In genomic region chr16:4417455-4417854, GRCm38 (mm10) we compare ENCODE assay signal across 9 mouse cellular contexts. TPM values are rescaled to one million over a fixed set of nuclear protein-coding genes. Genes with fewer than 3 reads are reported as not detected.
DNase-seq lines count a peak whose midpoint lies in the region; ATAC-seq and TF ChIP-seq lines count a peak whose summit lies in the region.
"Had no signal": no experiment of that assay in that cellular context is flagged by ENCODE, and none has a peak within 500 bp of the region (broad histone marks: within the 10 kb centered on the region; RNA-seq: fewer than 3 reads in every experiment).

No protein-coding gene starts in this region.

- H3K27ac ChIP-seq in kidney, postnatal 0 days, result no peak overlapping the region
- H3K27ac ChIP-seq in hindbrain, embryonic 16.5 days (ENCODE audit: low read depth, low read length), result no peak overlapping the region
- no peak overlapping the region for H3K27ac ChIP-seq in midbrain, embryonic 16.5 days (ENCODE audit: low read length)

- no peaks in the 10 kb centered on the region for H3K27me3 ChIP-seq in kidney, postnatal 0 days (ENCODE audit: insufficient read depth, low read length)
- H3K27me3 ChIP-seq in hindbrain, embryonic 16.5 days (replicated peaks; ENCODE audit: control insufficient read depth, insufficient read depth, low read length), result no peaks in the 10 kb centered on the region
- H3K27me3 ChIP-seq in midbrain, embryonic 16.5 days (ENCODE audit: control insufficient read depth, insufficient read depth, low read depth, low read length), result no peaks in the 10 kb centered on the region

- H3K4me2 ChIP-seq in kidney, postnatal 0 days (ENCODE audit: low read length), result 0 out of 2 replicates have a peak overlapping the region, but pooled peaks have one; percentile 13
- peak overlapping the region; percentile 97 for H3K4me2 ChIP-seq in hindbrain, embryonic 16.5 days (ENCODE audit: low read length)
- H3K4me2 ChIP-seq in midbrain, embryonic 16.5 days (ENCODE audit: low read length), result peak overlapping the region; percentile 94

- no peak overlapping the region for H3K4me3 ChIP-seq in kidney, postnatal 0 days (replicated peaks; ENCODE audit: low read depth, low read length)
- peak overlapping the region; percentile 56 for H3K4me3 ChIP-seq in hindbrain, embryonic 16.5 days (ENCODE audit: low read length)
- peak overlapping the region; percentile 13; the same call in 1 of the 2 replicates for H3K4me3 ChIP-seq in midbrain, embryonic 16.5 days (ENCODE audit: low read depth, low read length)

- ATAC-seq in kidney, postnatal 0 days (replicated peaks; ENCODE audit: low FRiP score, low read depth), result no peak
- ATAC-seq in hindbrain, embryonic 16.5 days, result no peak
- no peak for ATAC-seq in midbrain, embryonic 16.5 days

- H3K9ac ChIP-seq in kidney, postnatal 0 days (ENCODE audit: low read depth, low read length), result no peak overlapping the region
- no peak overlapping the region for H3K9ac ChIP-seq in hindbrain, embryonic 16.5 days (ENCODE audit: low read depth, low read length)
- no peak overlapping the region for H3K9ac ChIP-seq in midbrain, embryonic 16.5 days (ENCODE audit: low read depth, low read length)

- no peaks in the 10 kb centered on the region for H3K36me3 ChIP-seq in kidney, postnatal 0 days (ENCODE audit: insufficient read depth, low read length)
- H3K36me3 ChIP-seq in hindbrain, embryonic 16.5 days (ENCODE audit: control insufficient read depth, insufficient read depth, low read length), result no peaks in the 10 kb centered on the region
- no peaks in the 10 kb centered on the region for H3K36me3 ChIP-seq in midbrain, embryonic 16.5 days (ENCODE audit: control insufficient read depth, insufficient read depth, low read length)

- TF ChIP-seq CTCF in kidney, postnatal 0 days (IDR thresholded peaks at IDR 0.05; ENCODE audit: low read depth), result no peak

- 68% methylated on average over 7 of the region's 7 CpGs for WGBS in kidney, postnatal 0 days
- 78% methylated on average over 7 of the region's 7 CpGs for WGBS in hindbrain, embryonic 16.5 days
- 78% methylated on average over 7 of the region's 7 CpGs for WGBS in midbrain, embryonic 16.5 days

- H3K9me3 ChIP-seq in kidney, postnatal 0 days (replicated peaks; ENCODE audit: low read length), result no peaks in the 10 kb centered on the region
- H3K9me3 ChIP-seq in hindbrain, embryonic 16.5 days (ENCODE audit: control insufficient read depth, low read length), result no peaks in the 10 kb centered on the region
- H3K9me3 ChIP-seq in midbrain, embryonic 16.5 days (replicated peaks; ENCODE audit: control insufficient read depth, low read length, poor library complexity, severe bottlenecking), result no peaks in the 10 kb centered on the region

- DNase-seq in adrenal gland, adult (ENCODE audit: inconsistent age in 2 of 2, low spot score in 1 of 2), result peak; percentile 46 to 81
- DNase-seq in adrenal gland, postnatal 14 days, result no peak
- DNase-seq in kidney, postnatal 0 days (ENCODE audit: low spot score), result no peak
- no peak for DNase-seq in kidney, postnatal 14 days
- DNase-seq in frontal cortex, postnatal 14 days (ENCODE audit: low spot score in 2 of 2), result no peak
- DNase-seq in Muller cell, postnatal 12 days (ENCODE audit: inconsistent ontology term), result no peak
- DNase-seq: kidney, postnatal 4 days had no signal

- peaks cover 5% of the 10 kb centered on the region for H3K4me1 ChIP-seq in kidney, postnatal 0 days (replicated peaks; ENCODE audit: insufficient read depth, low read length)
- peaks cover 59% of the 10 kb centered on the region for H3K4me1 ChIP-seq in hindbrain, embryonic 16.5 days (ENCODE audit: control insufficient read depth, insufficient read depth, low read depth, low read length)
- peaks cover 55% of the 10 kb centered on the region for H3K4me1 ChIP-seq in midbrain, embryonic 16.5 days (ENCODE audit: control insufficient read depth, insufficient read depth, low read length)

RNA-seq across cellular contexts. Expression of gene Adcy9, which starts 2.8 kb away (rescaled TPM):
- 36.1 and 38.7 TPM in 2 replicates for total RNA-seq in adrenal gland, postnatal 14 days (2021)
- 1.1 and 1.3 TPM in 2 replicates for polyA plus RNA-seq in kidney, postnatal 0 days (2015; fragmentation: Nextera tagmentation; extraction: Ambion mirVana)
- polyA plus RNA-seq in hindbrain, embryonic 16.5 days (2015; fragmentation: Nextera tagmentation; extraction: Ambion mirVana), result 4.0 and 5.0 TPM in 2 replicates
- 4.0 and 4.3 TPM in 2 replicates for polyA plus RNA-seq in midbrain, embryonic 16.5 days (2015; fragmentation: Nextera tagmentation; extraction: Ambion mirVana)

Comparison
In these comparisons a context has a peak if more than half of its experiments do, and no peak if none do; other contexts are left out.
1. DNase-seq: peak in adrenal gland, adult (2 of 2); none in adrenal gland, postnatal 14 days (single experiment), kidney, postnatal 0 days (single experiment), kidney, postnatal 14 days (single experiment), frontal cortex, postnatal 14 days (0 of 2) and Muller cell, postnatal 12 days (single experiment).
2. H3K4me2 ChIP-seq: peak in every context shown above with its lines; median percentile 97 in hindbrain, embryonic 16.5 days; 94 in midbrain, embryonic 16.5 days; 13 in kidney, postnatal 0 days.